In the genomic region with DNA sequence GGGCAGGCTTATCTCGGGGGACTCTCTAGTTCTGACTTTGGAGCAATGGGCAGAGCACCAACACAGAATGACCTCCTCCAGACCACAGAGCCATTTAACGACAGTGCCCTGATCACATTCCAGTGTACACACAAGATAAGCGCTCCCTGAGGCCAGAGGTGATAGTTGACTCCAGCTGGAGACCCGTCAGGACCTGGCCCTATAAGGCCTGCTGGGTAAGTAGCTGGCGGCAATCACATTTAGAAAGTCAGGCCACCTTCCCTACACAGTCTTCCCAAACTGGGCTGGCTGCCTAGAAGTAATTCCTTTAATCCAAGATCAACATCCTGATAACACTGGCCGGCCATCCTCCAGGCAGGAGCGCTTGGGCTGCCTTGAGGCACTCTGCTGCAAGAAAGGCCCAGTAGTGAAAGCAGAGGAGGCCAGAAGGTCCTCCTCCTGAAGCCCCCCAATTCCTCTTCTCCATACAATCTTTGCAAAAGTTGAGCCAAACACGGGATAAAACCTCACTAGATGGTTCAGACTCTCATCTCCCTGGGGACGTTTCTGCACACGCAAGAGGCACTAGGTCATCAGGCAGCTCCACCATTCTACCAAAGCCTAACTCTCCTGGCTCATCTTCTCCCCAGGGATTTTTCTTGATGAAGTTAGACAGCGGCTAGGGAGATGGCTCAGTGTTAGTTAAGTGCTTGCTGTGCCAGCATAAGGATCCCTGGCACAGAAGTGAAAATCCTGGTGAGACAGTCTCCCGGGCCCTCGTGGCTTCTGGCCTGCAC, we compare ENCODE assay signal across 10 mouse cellular contexts. TPM values are rescaled to one million over a fixed set of nuclear protein-coding genes. Genes with fewer than 3 reads are reported as not detected.
DNase-seq lines count a peak whose midpoint lies in the region; ATAC-seq and TF ChIP-seq lines count a peak whose summit lies in the region.
"Had no signal": no experiment of that assay in that cellular context is flagged by ENCODE, and none has a peak within 500 bp of the region (broad histone marks: within the 10 kb centered on the region; RNA-seq: fewer than 3 reads in every experiment).

No protein-coding gene starts in this region.

- peaks cover 37% of the 10 kb centered on the region for H3K4me1 ChIP-seq in intestine, embryonic 16.5 days (ENCODE audit: control insufficient read depth, insufficient read depth, low read length)
- H3K4me1 ChIP-seq in intestine, embryonic 15.5 days (replicated peaks): peaks cover 21% of the 10 kb centered on the region
- peaks cover 29% of the 10 kb centered on the region for H3K4me1 ChIP-seq in heart, adult 2 months (ENCODE audit: control insufficient read depth, insufficient read depth, low read length)
- H3K4me1 ChIP-seq in kidney, embryonic 16.5 days (ENCODE audit: insufficient read depth, low read length): peaks cover 16% of the 10 kb centered on the region
- H3K4me1 ChIP-seq in midbrain, embryonic 13.5 days (replicated peaks): peaks cover 4% of the 10 kb centered on the region; the same call in 1 of the 2 replicates

- no peak for TF ChIP-seq EP300 in heart, adult 2 months (IDR thresholded peaks at IDR 0.05; ENCODE audit: insufficient read depth, low read depth, low read length)

- intact Hi-C loops in heart, adult 2 months (cut with DNase I): no loop called here

- peak; percentile 41 to 55 for DNase-seq in heart, adult 2 months
- peak; percentile 32 to 48 for DNase-seq in lung, postnatal 4 days
- no peak for DNase-seq in layer of hippocampus, postnatal 14 days (ENCODE audit: low spot score in 2 of 2)
- no peak for DNase-seq in cerebellum, postnatal 36 days
- DNase-seq: forebrain, postnatal 0 days had no signal

- 55% methylated on average over 13 of the region's 13 CpGs for WGBS in intestine, embryonic 16.5 days
- WGBS in intestine, embryonic 15.5 days: 55% methylated on average over 13 of the region's 13 CpGs
- WGBS in heart, adult 2 months: 25% methylated on average over 13 of the region's 13 CpGs
- WGBS in kidney, embryonic 16.5 days: 45% methylated on average over 13 of the region's 13 CpGs
- WGBS in midbrain, embryonic 13.5 days: 77% methylated on average over 13 of the region's 13 CpGs

- H3K79me2 ChIP-seq in heart, adult 2 months (replicated peaks; ENCODE audit: control insufficient read depth, insufficient read depth, low read length): peaks cover 3% of the 10 kb centered on the region; the same call in 1 of the 2 replicates

- peak; percentile 22; the same call in 1 of the 2 replicates for ATAC-seq in intestine, embryonic 16.5 days
- no peak for ATAC-seq in intestine, embryonic 15.5 days
- ATAC-seq in kidney, embryonic 16.5 days (ENCODE audit: low FRiP score, low TSS enrichment): peak; percentile 58; the same call in 1 of the 2 replicates
- no peak for ATAC-seq in midbrain, embryonic 13.5 days
- ATAC-seq: forebrain, postnatal 0 days had no signal

- H3K27ac ChIP-seq in intestine, embryonic 16.5 days (ENCODE audit: low read length): no peak overlapping the region
- H3K27ac ChIP-seq in intestine, embryonic 15.5 days: no peak overlapping the region
- no peak overlapping the region; the same call in 1 of the 2 replicates for H3K27ac ChIP-seq in heart, adult 2 months
- H3K27ac ChIP-seq in kidney, embryonic 16.5 days (ENCODE audit: low read length): peak overlapping the region; percentile 36; the same call in 1 of the 2 replicates
- no peak overlapping the region for H3K27ac ChIP-seq in midbrain, embryonic 13.5 days

- H3K9me3 ChIP-seq in intestine, embryonic 16.5 days (ENCODE audit: control insufficient read depth, low read length): no peaks in the 10 kb centered on the region
- no peaks in the 10 kb centered on the region for H3K9me3 ChIP-seq in intestine, embryonic 15.5 days
- H3K9me3 ChIP-seq in kidney, embryonic 16.5 days (ENCODE audit: low read length): no peaks in the 10 kb centered on the region
- no peaks in the 10 kb centered on the region for H3K9me3 ChIP-seq in midbrain, embryonic 13.5 days

- no peaks in the 10 kb centered on the region for H3K36me3 ChIP-seq in intestine, embryonic 16.5 days (ENCODE audit: control insufficient read depth, insufficient read depth, low read length)
- H3K36me3 ChIP-seq in intestine, embryonic 15.5 days: no peaks in the 10 kb centered on the region; the same call in 1 of the 2 replicates
- H3K36me3 ChIP-seq in heart, adult 2 months (ENCODE audit: control insufficient read depth, insufficient read depth, low read length): peaks cover 2% of the 10 kb centered on the region
- H3K36me3 ChIP-seq in kidney, embryonic 16.5 days (ENCODE audit: insufficient read depth, low read length): no peaks in the 10 kb centered on the region
- no peaks in the 10 kb centered on the region for H3K36me3 ChIP-seq in midbrain, embryonic 13.5 days

- no peak overlapping the region for H3K9ac ChIP-seq in intestine, embryonic 16.5 days (ENCODE audit: low read depth, low read length)
- H3K9ac ChIP-seq in intestine, embryonic 15.5 days: no peak overlapping the region
- no peak overlapping the region for H3K9ac ChIP-seq in heart, adult 2 months (ENCODE audit: low read depth, low read length)
- H3K9ac ChIP-seq in kidney, embryonic 16.5 days (replicated peaks; ENCODE audit: low read length): no peak overlapping the region
- H3K9ac ChIP-seq in midbrain, embryonic 13.5 days (replicated peaks): no peak overlapping the region
- H3K9ac ChIP-seq: forebrain, postnatal 0 days had no signal

- no peaks in the 10 kb centered on the region for H3K27me3 ChIP-seq in intestine, embryonic 16.5 days (replicated peaks; ENCODE audit: control insufficient read depth, insufficient read depth, low read length)
- H3K27me3 ChIP-seq in intestine, embryonic 15.5 days (replicated peaks): no peaks in the 10 kb centered on the region
- H3K27me3 ChIP-seq in heart, adult 2 months (ENCODE audit: control insufficient read depth, insufficient read depth, low read length): no peaks in the 10 kb centered on the region
- no peaks in the 10 kb centered on the region for H3K27me3 ChIP-seq in kidney, embryonic 16.5 days (ENCODE audit: insufficient read depth, low read length)
- H3K27me3 ChIP-seq in midbrain, embryonic 13.5 days: no peaks in the 10 kb centered on the region

- no peak for TF ChIP-seq CTCF in heart, adult 2 months (IDR thresholded peaks at IDR 0.05)

- no peak for TF ChIP-seq POLR2A in heart, adult 2 months (IDR thresholded peaks at IDR 0.05; ENCODE audit: insufficient read depth, low read depth, low read length)

- H3K4me2 ChIP-seq in intestine, embryonic 16.5 days (ENCODE audit: low read depth, low read length): no peak overlapping the region
- no peak overlapping the region for H3K4me2 ChIP-seq in intestine, embryonic 15.5 days (replicated peaks)
- no peak overlapping the region for H3K4me2 ChIP-seq in kidney, embryonic 16.5 days (replicated peaks; ENCODE audit: low read depth, low read length)
- H3K4me2 ChIP-seq in midbrain, embryonic 13.5 days (replicated peaks): no peak overlapping the region

- H3K4me3 ChIP-seq in intestine, embryonic 16.5 days (ENCODE audit: low read length): no peak overlapping the region
- no peak overlapping the region for H3K4me3 ChIP-seq in intestine, embryonic 15.5 days (replicated peaks)
- H3K4me3 ChIP-seq in heart, adult 2 months: no peak overlapping the region
- no peak overlapping the region for H3K4me3 ChIP-seq in kidney, embryonic 16.5 days (ENCODE audit: low read length)
- H3K4me3 ChIP-seq in midbrain, embryonic 13.5 days (replicated peaks): no peak overlapping the region
- H3K4me3 ChIP-seq: myocyte had no signal

RNA-seq across cellular contexts. Expression of gene Tbc1d2b, which starts 9.8 kb away (rescaled TPM):
- 9.3 and 11.0 TPM in 2 replicates for polyA plus RNA-seq in intestine, embryonic 16.5 days (2015; fragmentation: Nextera tagmentation; extraction: Ambion mirVana)
- polyA plus RNA-seq in intestine, embryonic 15.5 days (2015; fragmentation: Nextera tagmentation; extraction: Ambion mirVana): 14.6 and 14.9 TPM in 2 replicates
- 10 to 100 TPM in 1 of 2 experiments, 1 to 10 TPM in 1; 9.6 to 10.1 TPM for total RNA-seq in heart, adult 2 months (2021)
- 10.3 and 14.6 TPM in 2 replicates for polyA plus RNA-seq in heart, adult 2 months (2012; rRNA removed)
- polyA plus RNA-seq in kidney, embryonic 16.5 days (2015; fragmentation: Nextera tagmentation; extraction: Ambion mirVana): 12.8 and 12.9 TPM in 2 replicates
- 10 to 100 TPM in 1 of 2 experiments, 1 to 10 TPM in 1; 8.8 to 13.6 TPM for total RNA-seq in layer of hippocampus, postnatal 14 days (2021)
- polyA plus RNA-seq in midbrain, embryonic 13.5 days (2015; fragmentation: Nextera tagmentation; extraction: Ambion mirVana): 5.3 and 5.9 TPM in 2 replicates

Comparison
In these comparisons a context has a peak if more than half of its experiments do, and no peak if none do; other contexts are left out.
1. ATAC-seq: peak in intestine, embryonic 16.5 days (single experiment) and kidney, embryonic 16.5 days (single experiment); none in intestine, embryonic 15.5 days (single experiment) and midbrain, embryonic 13.5 days (single experiment).
2. DNase-seq: peak in heart, adult 2 months (2 of 2) and lung, postnatal 4 days (2 of 2); none in layer of hippocampus, postnatal 14 days (0 of 2) and cerebellum, postnatal 36 days (0 of 2).